In genomic region chr1:133715191-133715590, GRCm38 (mm10) we compare ENCODE assay signal across 32 mouse cellular contexts. TPM values are rescaled to one million over a fixed set of nuclear protein-coding genes. Genes with fewer than 3 reads are reported as not detected.
A peak's percentile ranks its signal among the peaks of the same experiment; 100 is the strongest.
DNase-seq lines count a peak whose midpoint lies in the region; ATAC-seq and TF ChIP-seq lines count a peak whose summit lies in the region.
"Had no signal": no experiment of that assay in that cellular context is flagged by ENCODE, and none has a peak within 500 bp of the region (broad histone marks: within the 10 kb centered on the region; RNA-seq: fewer than 3 reads in every experiment).

No protein-coding gene starts in this region.

- no peaks in the 10 kb centered on the region for H3K36me3 ChIP-seq in kidney, adult 2 months (ENCODE audit: control insufficient read depth, insufficient read depth, low read length)
- no peaks in the 10 kb centered on the region for H3K36me3 ChIP-seq in kidney, embryonic 14.5 days (ENCODE audit: control insufficient read depth, insufficient read depth, low read length)
- peaks cover 9% of the 10 kb centered on the region for H3K36me3 ChIP-seq in lung, embryonic 14.5 days (ENCODE audit: insufficient read depth)
- no peaks in the 10 kb centered on the region for H3K36me3 ChIP-seq in thymus, adult 2 months (ENCODE audit: control insufficient read depth, insufficient read depth, low read length)

- DNase-seq in cerebellum, postnatal 14 days, result peak; percentile 29 to 41
- no peak for DNase-seq in cerebellum, adult 18-20 months
- peak; percentile 55 for DNase-seq in kidney, adult 2 months
- DNase-seq in lung, embryonic 14.5 days, result peak; percentile 41
- no peak for DNase-seq in lung, postnatal 4 days
- peak; percentile 48 to 69 for DNase-seq in kidney, postnatal 36 days
- no peak for DNase-seq in thymus, adult 2 months
- DNase-seq: adrenal gland, adult 8-10 months; cerebellum, adult 8-10 months; forebrain, postnatal 0 days; heart, postnatal 36 days; liver, postnatal 0 days; lung, postnatal 14 days; right cerebral cortex, postnatal 25 days; thymus, postnatal 14 days had no signal

- H3K9ac ChIP-seq in kidney, embryonic 14.5 days (ENCODE audit: low read depth, low read length), result no peak overlapping the region
- no peak overlapping the region for H3K9ac ChIP-seq in lung, embryonic 14.5 days
- H3K9ac ChIP-seq: forebrain, postnatal 0 days; hindbrain, embryonic 14.5 days; liver, embryonic 12.5 days; liver, postnatal 0 days; neural tube, embryonic 12.5 days; stomach, embryonic 15.5 days had no signal

- 54% methylated on average over 1 of the region's 1 CpGs for WGBS in kidney, adult 2 months
- 48% methylated on average over 1 of the region's 1 CpGs for WGBS in kidney, embryonic 14.5 days
- 45% methylated on average over 1 of the region's 1 CpGs for WGBS in lung, embryonic 14.5 days
- WGBS in thymus, adult 2 months, result 100% methylated on average over 1 of the region's 1 CpGs

- no peak overlapping the region for H3K27ac ChIP-seq in kidney, adult 2 months (ENCODE audit: insufficient read depth, low read depth, low read length)
- H3K27ac ChIP-seq in kidney, embryonic 14.5 days (ENCODE audit: low read depth, low read length), result no peak overlapping the region
- H3K27ac ChIP-seq in lung, embryonic 14.5 days (ENCODE audit: low read depth), result no peak overlapping the region
- H3K27ac ChIP-seq in thymus, adult 2 months (ENCODE audit: control insufficient read depth, insufficient read depth, low read length), result no peak overlapping the region
- H3K27ac ChIP-seq: heart, embryonic 10.5 days; hindbrain, embryonic 14.5 days; layer of hippocampus, adult 2 months; left cerebral cortex, adult 2 months; liver, embryonic 12.5 days; midbrain, embryonic 10.5 days; neural tube, embryonic 12.5 days; stomach, embryonic 15.5 days had no signal

- TF ChIP-seq CTCF in kidney, adult 2 months (conservative IDR thresholded peaks at IDR 0.05; ENCODE audit: insufficient read depth, insufficient read length, low read depth, low read length), result no peak
- no peak for TF ChIP-seq CTCF in lung, embryonic 14.5 days (IDR thresholded peaks at IDR 0.05; ENCODE audit: low read depth)
- no peak for TF ChIP-seq CTCF in thymus, adult 2 months (IDR thresholded peaks at IDR 0.05; ENCODE audit: borderline replicate concordance, control insufficient read depth, extremely low read depth, insufficient read depth, low read length, poor library complexity)

- ATAC-seq in kidney, embryonic 14.5 days (ENCODE audit: low FRiP score, low TSS enrichment), result no peak
- no peak for ATAC-seq in lung, embryonic 14.5 days (ENCODE audit: insufficient read depth)
- ATAC-seq: forebrain, postnatal 0 days; inflammation-experienced regulatory T-cells, adult 6 months; liver, embryonic 12.5 days; liver, postnatal 0 days; midbrain, embryonic 16.5 days had no signal

- TF ChIP-seq POLR2A in kidney, adult 2 months (IDR thresholded peaks at IDR 0.05; ENCODE audit: low read depth, low read length), result no peak
- no peak for TF ChIP-seq POLR2A in thymus, adult 2 months (IDR thresholded peaks at IDR 0.05; ENCODE audit: control insufficient read depth, extremely low read depth, insufficient read depth, low read length, poor library complexity)

- H3K4me1 ChIP-seq in kidney, adult 2 months (ENCODE audit: control insufficient read depth, insufficient read depth, low read length), result peaks cover 3% of the 10 kb centered on the region; the same call in 1 of the 2 replicates
- H3K4me1 ChIP-seq in kidney, embryonic 14.5 days (ENCODE audit: control insufficient read depth, insufficient read depth, low read length), result peaks cover 24% of the 10 kb centered on the region
- no peaks in the 10 kb centered on the region; the same call in 1 of the 2 replicates for H3K4me1 ChIP-seq in lung, embryonic 14.5 days (ENCODE audit: insufficient read depth)
- peaks cover 9% of the 10 kb centered on the region for H3K4me1 ChIP-seq in thymus, adult 2 months (replicated peaks; ENCODE audit: control insufficient read depth, insufficient read depth, low read length)
- H3K4me1 ChIP-seq: neural tube, embryonic 12.5 days had no signal

- H3K4me3 ChIP-seq in kidney, adult 2 months (ENCODE audit: insufficient read depth, low read depth, low read length), result no peak overlapping the region
- no peak overlapping the region for H3K4me3 ChIP-seq in kidney, embryonic 14.5 days (ENCODE audit: low read length)
- H3K4me3 ChIP-seq in lung, embryonic 14.5 days (ENCODE audit: low read depth, low read length), result no peak overlapping the region
- no peak overlapping the region for H3K4me3 ChIP-seq in thymus, adult 2 months (ENCODE audit: control insufficient read depth, insufficient read depth, low read length)
- H3K4me3 ChIP-seq: erythroblast, embryonic 14.5 days; heart, embryonic 10.5 days; layer of hippocampus, adult 2 months; left cerebral cortex, adult 2 months; liver, embryonic 12.5 days; midbrain, embryonic 10.5 days; myocyte; neural tube, embryonic 12.5 days; stomach, embryonic 15.5 days had no signal

- H3K4me2 ChIP-seq in kidney, embryonic 14.5 days (replicated peaks; ENCODE audit: low read depth, low read length), result no peak overlapping the region
- H3K4me2 ChIP-seq in lung, embryonic 14.5 days, result no peak overlapping the region
- H3K4me2 ChIP-seq: hindbrain, embryonic 14.5 days; liver, embryonic 12.5 days; neural tube, embryonic 12.5 days; stomach, embryonic 15.5 days had no signal

- no peaks in the 10 kb centered on the region for H3K27me3 ChIP-seq in kidney, adult 2 months (replicated peaks; ENCODE audit: control insufficient read depth, insufficient read depth, low read length)
- no peaks in the 10 kb centered on the region for H3K27me3 ChIP-seq in kidney, embryonic 14.5 days (ENCODE audit: control insufficient read depth, insufficient read depth, low read length)
- no peaks in the 10 kb centered on the region for H3K27me3 ChIP-seq in lung, embryonic 14.5 days (ENCODE audit: insufficient read depth, low read length)
- no peaks in the 10 kb centered on the region for H3K27me3 ChIP-seq in thymus, adult 2 months (ENCODE audit: control insufficient read depth, insufficient read depth, low read length)
- H3K27me3 ChIP-seq: liver, embryonic 12.5 days; neural tube, embryonic 12.5 days; stomach, embryonic 15.5 days had no signal

- H3K9me3 ChIP-seq in kidney, embryonic 14.5 days (ENCODE audit: control insufficient read depth, low read length), result no peaks in the 10 kb centered on the region
- no peaks in the 10 kb centered on the region for H3K9me3 ChIP-seq in lung, embryonic 14.5 days (ENCODE audit: low read depth, low read length)
- H3K9me3 ChIP-seq: G1E; heart, embryonic 10.5 days; liver, embryonic 12.5 days; midbrain, embryonic 10.5 days; neural tube, embryonic 12.5 days; stomach, embryonic 15.5 days had no signal

RNA-seq across cellular contexts. Expression of gene Lax1, which starts 25.3 kb away (rescaled TPM):
- polyA plus RNA-seq in kidney, adult 2 months (2012; rRNA removed), result 0.34 and 1.8 TPM in 2 replicates
- 0.34 and 0.73 TPM in 2 replicates for polyA plus RNA-seq in kidney, embryonic 14.5 days (2014; fragmentation: Nextera tagmentation; extraction: Ambion mirVana)
- polyA plus RNA-seq in lung, embryonic 14.5 days (2014; fragmentation: Nextera tagmentation; extraction: Ambion mirVana), result 0.18 and 0.25 TPM in 2 replicates
- polyA plus RNA-seq in thymus, adult 2 months (2012; rRNA removed), result 19.3 and 21.9 TPM in 2 replicates
- polyA plus RNA-seq: G1E; hindbrain, embryonic 14.5 days; neural tube, embryonic 12.5 days had no signal

RNA-seq across cellular contexts. Expression of gene Gm38394, which starts 54.1 kb away (rescaled TPM):
- 2.1 and 2.2 TPM in 2 replicates for polyA plus RNA-seq in kidney, adult 2 months (2012; rRNA removed)
- polyA plus RNA-seq in kidney, embryonic 14.5 days (2014; fragmentation: Nextera tagmentation; extraction: Ambion mirVana), result 6.5 and 11.4 TPM in 2 replicates
- polyA plus RNA-seq in lung, embryonic 14.5 days (2014; fragmentation: Nextera tagmentation; extraction: Ambion mirVana), result 11.9 and 12.2 TPM in 2 replicates
- polyA plus RNA-seq in thymus, adult 2 months (2012; rRNA removed), result 5.8 and 5.9 TPM in 2 replicates

RNA-seq across cellular contexts. Expression of gene Zbed6, which starts 54.5 kb away (rescaled TPM):
- polyA plus RNA-seq in kidney, adult 2 months (2012; rRNA removed), result 2.2 and 2.5 TPM in 2 replicates
- 0.51 TPM in 1 of 2 replicates, not detected in the other for polyA plus RNA-seq in kidney, embryonic 14.5 days (2014; fragmentation: Nextera tagmentation; extraction: Ambion mirVana)
- polyA plus RNA-seq in lung, embryonic 14.5 days (2014; fragmentation: Nextera tagmentation; extraction: Ambion mirVana), result not detected in 2 replicates
- 4.1 and 5.3 TPM in 2 replicates for polyA plus RNA-seq in thymus, adult 2 months (2012; rRNA removed)
- polyA plus RNA-seq: embryonic facial prominence, embryonic 14.5 days; erythroblast, embryonic 14.5 days; forebrain, embryonic 11.5 days; forebrain, postnatal 0 days; G1E; heart, embryonic 10.5 days; heart, embryonic 16.5 days; hindbrain, embryonic 14.5 days; inflammation-experienced regulatory T-cells, adult 6 months; liver, embryonic 12.5 days; midbrain, embryonic 10.5 days; midbrain, embryonic 16.5 days; neural tube, embryonic 12.5 days; stomach, embryonic 15.5 days had no signal

Comparison
In these comparisons a context has a peak if more than half of its experiments do, and no peak if none do; other contexts are left out.
1. DNase-seq: peak in cerebellum, postnatal 14 days (2 of 2), kidney, adult 2 months (single experiment), lung, embryonic 14.5 days (single experiment) and kidney, postnatal 36 days (2 of 2); none in cerebellum, adult 18-20 months (0 of 2), lung, postnatal 4 days (0 of 2) and thymus, adult 2 months (single experiment).